Mouse (Mus musculus): ENCODE data around the gene Luc7l2.

DNA sequence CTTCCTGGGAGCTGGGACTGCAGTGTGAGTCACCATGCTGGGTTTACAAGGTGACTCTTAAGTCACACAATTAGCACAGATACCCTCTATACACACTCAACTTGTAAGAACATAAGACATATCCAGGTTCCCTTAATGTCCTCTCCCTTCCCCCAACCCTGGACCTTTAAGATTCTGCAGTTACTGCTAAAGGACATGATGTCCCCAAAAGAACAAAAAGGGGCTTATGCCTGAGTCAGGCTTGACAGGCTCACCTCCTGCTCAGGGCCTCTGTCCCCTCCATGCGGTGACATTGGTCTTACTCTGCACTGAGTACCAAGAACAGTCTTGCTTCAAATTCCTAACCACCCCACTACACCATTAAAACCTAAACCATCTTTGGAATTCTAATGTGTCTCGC, 81.7 kb downstream of the Luc7l2 start:
- no peak for TF ChIP-seq CTCF (IDR thresholded peaks at IDR 0.05; ENCODE audit: low read depth, low read length)
- TF ChIP-seq GATA1 (IDR thresholded peaks at IDR 0.05; ENCODE audit: borderline replicate concordance, low read length), result no peak
- no peak for TF ChIP-seq TAL1 (conservative IDR thresholded peaks at IDR 0.05; ENCODE audit: low read depth, low read length)
- TF ChIP-seq GATA2 (IDR thresholded peaks at IDR 0.05; ENCODE audit: borderline replicate concordance, low read depth, low read length), result no peak

Measured in G1E (cell line).